Mouse (Mus musculus): Measurements from ENCODE around the gene Hist1h3i.

DNA sequence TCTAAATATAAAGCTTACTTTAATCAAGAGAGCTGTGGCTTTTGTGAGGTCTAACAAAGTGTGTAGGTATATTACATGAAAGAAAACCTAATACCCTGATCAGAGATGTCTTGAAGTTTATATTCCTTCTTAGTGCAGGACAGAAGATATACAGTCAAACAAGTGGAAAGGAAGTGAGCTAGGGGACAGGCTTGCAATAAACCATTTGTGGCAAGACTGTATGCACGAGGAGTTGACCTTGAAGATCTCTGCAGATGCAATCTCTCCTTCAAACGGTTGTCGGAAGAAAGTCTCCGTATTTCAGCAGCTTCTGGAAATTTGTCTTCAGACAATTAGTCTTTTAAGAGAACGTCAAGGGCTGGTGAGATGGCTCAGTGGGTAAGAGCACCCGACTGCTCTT, 6.8 kb upstream of the Hist1h3i start:
- TF ChIP-seq GATA1 (IDR thresholded peaks at IDR 0.05; ENCODE audit: low read length) (no peak), TAL1 (IDR thresholded peaks at IDR 0.05; ENCODE audit: low read length) (no peak)

Measured in erythroblast, embryonic 14.5 days (primary cell).